Mouse (Mus musculus) MEL-GATA-1-ER (cell line): Measurements from ENCODE around the gene Olfr358.

ENCODE experiments used
- DNase-seq: peaks from one replicate; pipeline ENCODE4 v3.0.0-alpha.2; 2012; ENCODE audit warnings: low read depth; ENCODE audit errors: extremely low read depth

Olfr358 gene

DNA sequence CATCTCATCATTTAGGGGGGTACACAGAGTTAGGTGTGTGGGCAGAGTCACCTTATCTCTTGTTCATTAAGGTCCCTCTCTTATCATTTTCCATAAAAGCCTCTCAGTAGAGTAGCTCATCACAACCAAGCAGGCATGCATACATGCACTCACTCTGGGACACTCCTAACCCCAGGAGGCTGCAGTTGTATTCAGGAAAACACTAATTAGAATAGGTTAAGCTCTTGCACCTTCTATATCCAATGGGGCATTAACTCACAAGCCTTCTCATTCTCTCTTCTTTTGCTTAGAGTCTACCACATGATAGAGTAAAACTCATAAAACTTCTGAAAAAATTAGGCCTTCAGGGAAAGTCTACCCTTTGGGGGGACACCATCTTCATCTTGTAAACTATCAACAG is at the start of gene Olfr358:
Olfr358 (minus strand) TSS at position 101 of the 400 bp plus-strand sequence.
- DNase-seq = no peak

DNA sequence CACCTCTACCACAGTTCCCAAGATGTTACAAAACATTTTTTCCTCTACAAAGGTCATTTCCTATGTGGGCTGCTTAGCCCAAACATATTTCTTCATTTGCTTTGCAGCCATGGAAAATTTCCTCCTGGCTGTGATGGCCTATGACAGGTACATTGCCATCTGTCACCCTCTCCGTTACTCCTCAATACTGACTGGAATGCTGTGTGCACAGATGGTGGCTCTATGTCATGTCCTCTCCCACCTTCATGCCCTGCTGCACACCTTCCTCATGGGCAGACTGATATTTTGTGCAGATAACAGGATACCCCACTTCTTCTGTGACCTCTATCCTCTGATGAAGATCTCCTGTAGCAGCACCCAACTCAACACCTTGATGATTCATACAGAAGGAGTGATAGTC is 12.1 kb downstream of the Olfr358 start:
- no peak for DNase-seq

DNA sequence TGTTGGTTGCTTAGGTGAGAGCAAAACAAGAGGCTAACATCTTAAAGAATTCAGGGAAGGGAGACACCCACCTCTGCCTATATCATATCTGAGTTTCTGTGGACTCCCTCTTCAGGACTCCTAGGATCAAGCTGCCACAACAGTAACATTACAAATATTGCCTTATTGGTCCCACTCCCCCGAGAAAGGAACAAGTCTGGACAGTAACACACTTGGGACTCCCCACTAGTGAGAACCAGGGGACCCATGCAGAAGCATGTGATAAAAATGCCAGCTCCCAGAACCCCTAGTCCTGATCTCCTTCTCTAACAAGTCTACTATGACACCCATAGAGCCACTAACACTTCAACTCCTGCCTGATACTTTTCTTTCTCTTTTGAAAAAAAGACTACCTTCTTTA is 15.6 kb downstream of the Olfr358 start, which contains the start of gene Olfr357:
Olfr357 (plus strand) TSS at position 301 of the 400 bp plus-strand sequence.
- DNase-seq = no peak
